Mouse (Mus musculus) cortical plate, adult 2 months (tissue): Measurements from ENCODE around the gene Tnni3.

Source experiments
- CTCF ChIP-seq: fragments of 200-500 bp; IDR thresholded peaks from 2 replicates; pipeline ENCODE4 v1.5.1; 2011; ENCODE audit warnings: mild to moderate bottlenecking, control low read depth, low read length; ENCODE audit not compliant: insufficient read depth; ENCODE audit errors: extremely low read depth
- POLR2A ChIP-seq: fragments of 200-500 bp; IDR thresholded peaks from 2 replicates; pipeline ENCODE4 v1.6.1; 2011; ENCODE audit warnings: mild to moderate bottlenecking, low read length, control low read depth; ENCODE audit not compliant: insufficient read depth; ENCODE audit errors: extremely low read depth

- TF ChIP-seq CTCF (no peak), POLR2A (no peak)
Observed at GRCm38 (mm10) chr7:4522292-4522691, 1.7 kb downstream of the Tnni3 start.
